Mouse (Mus musculus) heart, adult 2 months (tissue): ENCODE measurements around the gene Cavin1.

Experiments
- CTCF ChIP-seq: fragments of 200-600 bp; IDR thresholded peaks from 2 replicates; pipeline ENCODE4 v1.8.1; 2022; ENCODE audit warnings: antibody characterized with exemption, mild to moderate bottlenecking, moderate library complexity
- EP300 ChIP-seq: fragments of 200-500 bp; IDR thresholded peaks from 2 replicates; pipeline ENCODE4 v1.6.1; 2011; ENCODE audit warnings: low read depth, low read length, control low read depth; ENCODE audit not compliant: insufficient read depth

DNA sequence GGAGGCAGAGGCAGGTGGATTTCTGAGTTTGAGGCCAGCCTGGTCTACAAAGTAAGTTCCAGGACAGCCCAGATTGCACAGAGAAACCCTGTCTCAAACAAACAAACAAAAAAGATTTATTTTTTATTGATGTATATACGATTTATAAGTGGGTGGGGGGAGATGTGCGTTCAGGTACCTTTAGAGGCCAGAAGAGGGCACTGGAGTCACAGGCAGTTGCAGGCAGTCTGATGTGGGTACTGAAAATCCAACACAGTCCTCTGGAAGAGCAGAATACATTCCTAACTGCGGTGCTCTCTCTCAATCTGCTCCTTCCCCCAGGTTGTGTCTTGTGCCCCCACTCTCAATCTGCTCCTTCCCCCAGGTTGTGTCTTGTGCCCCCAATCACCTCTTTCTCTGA is 14.9 kb upstream of the Cavin1 start:
- TF ChIP-seq CTCF: peak; percentile 54
- no peak for TF ChIP-seq EP300
